Mouse (Mus musculus) embryonic facial prominence, embryonic 12.5 days (tissue): ENCODE measurements at regions not wholly inside any gene's neighbourhood (a gene's known extent, or its start where the extent isn't known, plus 50 kb on each side); places are given as distances from the start of the nearest gene placed in this dataset.
"Not testable (repeated sequence)": the region's sequence is repeated elsewhere in the genome, so short reads cannot be mapped to it uniquely, and the experiment has no call there.

Experiments used
- ATAC-seq: fragments of 200-750 bp; cut with Nextera tagmentation; 2 replicates; pipeline ENCODE4 v1.8.0; 2017; ENCODE audit not compliant: insufficient number of reproducible peaks, insufficient read depth, low FRiP score, low TSS enrichment
- H3K27ac ChIP-seq: fragments of 300-500 bp; sonication (generic); 2 replicates; pipeline ENCODE4 v1.5.1; 2016; ENCODE audit warnings: mild to moderate bottlenecking
- H3K27me3 ChIP-seq: fragments of 300-500 bp; sonication (generic); 2 replicates; pipeline ENCODE4 v1.6.1; 2016; ENCODE audit warnings: mild to moderate bottlenecking, moderate library complexity
- H3K36me3 ChIP-seq: fragments of 300-500 bp; sonication (generic); 2 replicates; pipeline ENCODE4 v1.6.1; 2016; ENCODE audit warnings: mild to moderate bottlenecking
- H3K4me1 ChIP-seq: fragments of 300-500 bp; sonication (generic); 2 replicates; pipeline ENCODE4 v1.6.1; 2016
- H3K4me2 ChIP-seq: fragments of 300-500 bp; sonication (generic); replicated peaks from 2 replicates; pipeline ENCODE4 v1.6.1; 2016; ENCODE audit warnings: mild to moderate bottlenecking, moderate library complexity
- H3K4me3 ChIP-seq: fragments of 300-500 bp; sonication (generic); 2 replicates; pipeline ENCODE4 v1.5.1; 2016; ENCODE audit warnings: mild to moderate bottlenecking
- H3K9ac ChIP-seq: fragments of 300-500 bp; sonication (generic); 2 replicates; pipeline ENCODE4 v1.6.1; 2016; ENCODE audit warnings: mild to moderate bottlenecking, moderate library complexity
- H3K9me3 ChIP-seq: fragments of 300-500 bp; sonication (generic); 2 replicates; pipeline ENCODE4 v1.6.1; 2016; ENCODE audit warnings: mild to moderate bottlenecking, moderate library complexity
- WGBS: fragments of 180-500 bp; shearing (Covaris S2); methylation state at CpG from one replicate; pipeline ENCODE4 v1.1.7; 2016; 5-methylcytosine and 5-hydroxymethylcytosine counted together

DNA sequence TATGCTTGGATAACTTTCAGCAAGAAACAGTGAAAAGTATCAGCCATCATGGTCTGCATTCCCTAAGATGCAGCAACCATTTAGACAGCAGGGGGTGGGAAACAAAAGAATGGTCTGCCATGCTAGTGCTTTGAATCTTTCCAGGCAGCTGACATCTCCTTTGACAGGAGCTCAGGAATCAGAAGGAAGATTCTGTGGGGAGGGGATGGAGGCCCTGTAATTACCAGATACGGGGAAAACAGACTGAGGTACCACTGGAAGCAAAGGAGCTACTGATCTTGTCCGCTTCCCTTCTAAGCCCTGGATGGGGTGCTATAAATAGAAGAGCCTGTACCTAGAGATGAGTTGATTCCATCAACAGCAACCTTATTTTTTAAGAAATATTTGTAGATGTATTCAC lies 233.9 kb downstream of the Phf3 start:
- H3K4me1 ChIP-seq, result no peaks in the 10 kb centered on the region
- H3K27ac ChIP-seq, result no peak overlapping the region
- no peaks in the 10 kb centered on the region for H3K27me3 ChIP-seq
- no peaks in the 10 kb centered on the region for H3K36me3 ChIP-seq
- no peak overlapping the region for H3K9ac ChIP-seq
- H3K9me3 ChIP-seq, result no peaks in the 10 kb centered on the region
- H3K4me2 ChIP-seq, result no peak overlapping the region
- ATAC-seq, result no peak
- no peak overlapping the region for H3K4me3 ChIP-seq
- 33% methylated on average over 2 of the region's 2 CpGs for WGBS

DNA sequence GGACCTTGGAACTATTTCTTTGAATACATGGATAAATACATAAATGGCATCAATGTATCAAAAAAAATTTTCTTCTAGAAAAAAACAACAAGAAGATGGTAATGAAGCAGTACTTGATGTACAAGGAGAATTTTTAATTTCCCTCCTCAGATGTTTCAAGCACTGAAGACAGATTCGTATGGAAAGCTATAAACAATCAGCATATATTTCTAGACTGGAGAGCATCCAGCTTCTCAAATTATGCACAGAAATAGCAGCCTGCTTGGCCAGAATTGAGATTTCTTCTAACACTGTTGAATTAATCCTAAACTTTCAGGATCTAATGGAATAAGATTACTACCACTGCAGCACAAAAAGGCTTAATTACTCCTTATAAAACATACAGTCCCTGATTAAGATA lies 241.0 kb downstream of the Phf3 start:
- H3K27me3 ChIP-seq, result no peaks in the 10 kb centered on the region
- H3K4me1 ChIP-seq, result no peaks in the 10 kb centered on the region
- no peak overlapping the region for H3K27ac ChIP-seq
- H3K4me2 ChIP-seq, result no peak overlapping the region
- no peak overlapping the region for H3K4me3 ChIP-seq
- H3K9ac ChIP-seq, result no peak overlapping the region
- no peaks in the 10 kb centered on the region for H3K36me3 ChIP-seq
- 79% methylated on average over 1 of the region's 1 CpGs for WGBS
- ATAC-seq, result no peak
- no peaks in the 10 kb centered on the region for H3K9me3 ChIP-seq

DNA sequence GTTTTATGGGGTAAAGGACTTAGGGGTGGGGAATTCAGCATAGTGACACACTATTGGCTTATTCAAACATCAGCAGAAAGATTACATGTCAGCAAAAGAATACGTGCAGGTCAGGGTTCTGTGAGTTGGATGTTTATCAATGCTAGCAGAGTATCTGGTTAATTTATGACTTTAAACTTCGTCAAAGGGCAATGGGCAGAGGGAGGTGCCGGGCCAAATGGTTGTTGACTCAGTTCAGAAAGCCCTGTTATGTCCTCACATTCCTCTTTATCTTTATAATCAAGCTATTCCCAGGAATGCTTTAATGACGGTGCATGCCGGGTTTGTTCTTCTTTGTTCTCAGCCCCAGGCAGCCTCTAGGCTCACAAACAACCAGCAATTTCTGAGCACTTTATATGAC lies 245.9 kb downstream of the Phf3 start:
- H3K4me1 ChIP-seq, H3K36me3 ChIP-seq, H3K9ac ChIP-seq, H3K27ac ChIP-seq, H3K4me3 ChIP-seq, H3K4me2 ChIP-seq, H3K27me3 ChIP-seq, ATAC-seq, H3K9me3 ChIP-seq: not testable (repeated sequence)
- 86% methylated on average over 5 of the region's 5 CpGs for WGBS

DNA sequence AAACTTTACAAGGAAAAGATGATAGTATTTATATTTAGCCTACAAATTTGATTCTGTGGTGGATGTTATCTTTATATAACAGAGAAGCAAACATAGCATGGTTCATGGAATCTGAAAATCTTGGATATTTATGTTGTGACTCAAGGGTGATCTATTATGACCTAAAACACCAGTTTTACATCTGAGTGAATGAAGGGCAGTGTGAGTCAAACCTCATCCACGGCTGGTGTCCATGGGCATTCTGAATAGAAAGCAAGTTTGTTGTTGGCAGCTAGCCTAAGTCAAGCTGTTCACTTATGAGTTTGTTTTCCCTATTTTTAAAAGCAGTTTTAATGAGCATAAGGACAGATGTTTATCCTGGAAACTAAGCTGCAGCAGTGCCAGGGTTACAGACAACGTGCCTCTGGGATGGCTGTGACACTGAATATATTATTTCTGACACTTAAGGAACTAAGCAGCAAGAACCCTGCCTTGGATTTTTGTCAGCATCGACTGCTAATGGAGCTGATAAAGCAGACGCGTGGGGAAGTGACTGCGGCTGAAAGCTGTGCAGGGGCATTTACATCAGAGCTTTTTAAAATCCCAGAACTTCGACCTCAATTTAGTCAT lies 278.5 kb downstream of the Phf3 start:
- H3K27ac ChIP-seq, result no peak overlapping the region
- H3K4me3 ChIP-seq, result no peak overlapping the region
- H3K4me2 ChIP-seq, result no peak overlapping the region
- ATAC-seq, result no peak
- H3K4me1 ChIP-seq, result no peaks in the 10 kb centered on the region
- H3K9me3 ChIP-seq, result no peaks in the 10 kb centered on the region
- no peaks in the 10 kb centered on the region for H3K36me3 ChIP-seq
- H3K9ac ChIP-seq, result no peak overlapping the region
- H3K27me3 ChIP-seq, result no peaks in the 10 kb centered on the region
- WGBS, result 70% methylated on average over 7 of the region's 7 CpGs

DNA sequence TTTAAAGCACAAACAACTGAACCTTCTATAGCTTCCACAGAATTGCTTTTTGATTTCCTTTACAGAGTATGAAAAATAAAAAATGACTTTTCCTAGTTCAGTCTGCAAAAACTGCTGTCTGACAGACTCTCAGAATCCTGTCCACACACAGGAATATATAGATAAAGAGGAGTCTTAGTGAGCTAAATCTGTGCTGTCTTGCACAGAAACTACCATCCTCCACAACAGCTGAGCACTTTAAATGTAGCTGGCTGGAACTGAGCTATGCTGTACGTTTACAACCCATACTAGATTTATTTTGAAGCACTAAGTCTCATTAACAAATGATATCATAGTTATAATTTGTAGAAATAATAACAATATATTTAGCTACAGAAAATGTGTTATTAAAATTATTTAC lies 279.7 kb downstream of the Phf3 start:
- no peak for ATAC-seq
- WGBS, result 58% methylated on average over 1 of the region's 1 CpGs
- H3K9me3 ChIP-seq, result no peaks in the 10 kb centered on the region
- no peaks in the 10 kb centered on the region for H3K27me3 ChIP-seq
- no peaks in the 10 kb centered on the region for H3K4me1 ChIP-seq
- no peak overlapping the region for H3K4me3 ChIP-seq
- no peak overlapping the region for H3K9ac ChIP-seq
- H3K4me2 ChIP-seq, result no peak overlapping the region
- H3K27ac ChIP-seq, result no peak overlapping the region
- no peaks in the 10 kb centered on the region for H3K36me3 ChIP-seq

DNA sequence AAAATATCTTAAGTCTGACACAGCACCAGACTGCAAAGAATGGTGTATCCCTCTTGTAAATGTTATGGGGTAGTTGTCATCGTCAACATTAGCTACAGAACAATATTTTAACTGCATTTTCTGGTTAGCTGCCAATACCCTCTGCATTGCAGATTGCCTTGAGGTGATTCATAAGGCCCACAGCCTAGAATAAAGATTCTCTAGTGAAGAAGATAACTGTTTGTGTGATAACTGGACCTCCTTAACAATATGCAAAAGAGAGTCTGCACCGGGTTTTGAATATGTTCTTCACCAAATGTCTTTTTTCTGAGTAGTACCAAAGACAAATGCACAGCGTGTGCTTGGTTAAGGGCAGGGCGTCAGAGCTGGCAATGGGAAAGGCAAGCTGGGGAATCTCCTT lies 283.0 kb downstream of the Phf3 start:
- Histone ChIP-seq H3K27me3 (no peaks in the 10 kb centered on the region), H3K9ac (no peak overlapping the region), H3K4me3 (no peak overlapping the region), H3K9me3 (no peaks in the 10 kb centered on the region), H3K4me2 (no peak overlapping the region), H3K4me1 (no peaks in the 10 kb centered on the region), H3K36me3 (no peaks in the 10 kb centered on the region), H3K27ac (no peak overlapping the region)
- WGBS, result 77% methylated on average over 4 of the region's 4 CpGs
- no peak for ATAC-seq

DNA sequence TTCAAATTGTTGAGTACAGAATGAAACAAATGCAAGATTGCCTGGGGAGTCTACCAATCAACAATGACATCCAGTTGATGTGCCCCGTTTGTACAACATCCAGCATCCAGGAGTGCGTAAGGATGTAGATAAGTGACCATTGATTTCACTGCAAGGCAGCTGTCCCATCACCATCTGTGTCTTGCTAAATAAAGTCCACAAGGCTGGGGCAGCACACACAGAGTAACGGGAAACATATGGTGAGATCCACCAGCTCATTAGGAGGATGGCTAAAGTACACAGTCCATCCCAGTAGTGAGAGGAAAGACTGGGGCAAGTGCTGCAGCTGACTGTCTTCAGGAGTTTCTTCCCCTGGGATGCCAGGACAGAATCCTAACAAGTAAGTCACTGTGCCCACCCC lies 284.8 kb downstream of the Phf3 start:
- H3K36me3 ChIP-seq, result no peaks in the 10 kb centered on the region
- H3K9ac ChIP-seq, result no peak overlapping the region
- 27% methylated on average over 3 of the region's 3 CpGs for WGBS
- no peak overlapping the region for H3K27ac ChIP-seq
- H3K4me2 ChIP-seq, result no peak overlapping the region
- no peaks in the 10 kb centered on the region for H3K4me1 ChIP-seq
- no peak for ATAC-seq
- no peak overlapping the region for H3K4me3 ChIP-seq
- no peaks in the 10 kb centered on the region for H3K9me3 ChIP-seq
- H3K27me3 ChIP-seq, result no peaks in the 10 kb centered on the region

DNA sequence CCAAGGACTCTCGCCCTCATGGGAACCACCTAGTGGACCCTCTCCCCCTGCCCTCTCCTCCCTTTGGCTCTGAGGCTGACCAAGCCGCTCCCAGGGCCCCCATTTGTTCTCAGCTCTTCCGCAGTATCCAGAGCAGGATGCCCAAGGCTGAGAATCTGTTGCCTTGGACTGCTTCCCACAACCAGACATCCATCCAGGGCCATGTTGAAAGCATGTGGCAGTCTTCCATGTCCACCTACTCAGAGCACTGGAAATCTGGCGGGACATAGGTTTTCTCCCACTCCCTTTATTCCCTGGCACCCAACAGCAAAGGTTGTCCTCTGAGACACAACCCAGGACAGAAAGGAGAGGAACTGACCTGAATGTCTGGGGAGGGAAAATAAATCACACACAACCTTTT lies 285.4 kb downstream of the Phf3 start:
- Histone ChIP-seq H3K4me2 (no peak overlapping the region), H3K4me1 (no peaks in the 10 kb centered on the region), H3K27me3 (no peaks in the 10 kb centered on the region), H3K9me3 (no peaks in the 10 kb centered on the region), H3K4me3 (no peak overlapping the region), H3K27ac (no peak overlapping the region), H3K9ac (no peak overlapping the region), H3K36me3 (no peaks in the 10 kb centered on the region)
- WGBS, result 88% methylated on average over 4 of the region's 4 CpGs
- ATAC-seq, result no peak

DNA sequence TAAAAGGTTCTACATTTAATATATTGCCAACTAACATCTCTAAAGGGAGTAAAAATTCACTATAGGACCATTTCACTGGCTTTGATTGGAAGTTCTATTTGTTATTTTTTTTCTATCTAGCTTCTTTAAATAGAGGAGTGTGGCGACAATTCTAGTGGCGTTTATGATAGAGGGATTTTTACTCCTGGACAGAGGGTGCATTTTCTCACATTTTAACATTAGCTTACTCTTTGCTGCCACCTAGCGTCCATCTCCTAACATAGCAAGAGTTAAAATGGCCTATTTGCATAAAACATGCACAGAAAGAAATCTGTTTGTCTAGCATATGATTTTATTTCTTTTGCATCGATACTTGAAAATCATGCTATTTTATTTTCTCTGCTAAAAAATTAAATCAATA lies 288.9 kb downstream of the Phf3 start:
- 3% methylated on average over 4 of the region's 4 CpGs for WGBS
- no peaks in the 10 kb centered on the region for H3K27me3 ChIP-seq
- no peak for ATAC-seq

DNA sequence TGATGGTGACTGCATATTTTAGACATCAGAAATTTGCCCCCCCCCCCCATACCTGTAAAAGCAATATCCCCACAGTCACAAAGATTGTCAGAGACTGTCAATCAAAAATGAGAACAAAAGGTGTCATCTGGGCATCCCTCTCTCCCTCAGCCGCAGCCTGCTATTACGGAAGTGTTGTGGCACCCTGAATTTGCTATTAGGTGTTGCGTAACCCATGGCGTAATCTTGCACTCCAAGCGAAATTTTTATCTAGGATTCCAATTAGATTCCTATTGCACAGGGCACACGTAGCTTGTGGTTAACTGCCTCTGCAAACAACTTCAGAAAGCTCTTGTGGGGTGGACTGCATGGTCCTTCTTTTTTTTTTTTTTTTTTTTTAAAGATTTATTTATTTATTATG lies 289.9 kb downstream of the Phf3 start:
- H3K36me3 ChIP-seq, result no peaks in the 10 kb centered on the region
- 79% methylated on average over 6 of the region's 6 CpGs for WGBS
- H3K4me3 ChIP-seq, result no peak overlapping the region
- no peak overlapping the region for H3K4me2 ChIP-seq
- H3K9me3 ChIP-seq, result no peaks in the 10 kb centered on the region
- no peak for ATAC-seq
- no peak overlapping the region for H3K27ac ChIP-seq
- no peaks in the 10 kb centered on the region for H3K27me3 ChIP-seq
- H3K9ac ChIP-seq, result no peak overlapping the region
- H3K4me1 ChIP-seq, result no peaks in the 10 kb centered on the region

More for the DNA sequence above, 288.9 kb downstream of the Phf3 start:
- no peak overlapping the region for H3K4me3 ChIP-seq
- no peaks in the 10 kb centered on the region for H3K36me3 ChIP-seq
- H3K27ac ChIP-seq, result no peak overlapping the region
- H3K4me1 ChIP-seq, result no peaks in the 10 kb centered on the region
- no peak overlapping the region for H3K4me2 ChIP-seq
- no peak overlapping the region for H3K9ac ChIP-seq
- H3K9me3 ChIP-seq, result no peaks in the 10 kb centered on the region

DNA sequence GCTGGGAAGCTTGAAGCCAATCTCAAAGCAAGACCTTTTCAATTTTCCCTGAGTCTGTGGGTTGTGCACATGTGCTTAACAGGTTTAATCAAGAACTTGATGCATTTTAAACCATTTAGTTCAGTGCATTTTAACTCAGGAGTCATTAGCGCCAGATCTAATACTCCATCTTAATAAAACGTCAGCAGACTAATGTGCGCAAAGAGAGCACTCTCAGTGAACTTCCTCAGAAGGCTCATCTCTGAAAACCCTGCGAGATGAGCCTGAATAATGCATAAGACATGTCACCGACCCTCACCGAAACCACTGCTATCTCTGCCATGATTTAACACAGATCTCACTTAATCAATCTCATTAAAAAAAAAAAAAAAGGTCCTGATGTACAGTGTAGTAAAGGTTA lies 309.0 kb downstream of the Phf3 start:
- Histone ChIP-seq H3K4me3 (no peak overlapping the region), H3K4me1 (no peaks in the 10 kb centered on the region), H3K9me3 (no peaks in the 10 kb centered on the region), H3K9ac (no peak overlapping the region), H3K36me3 (no peaks in the 10 kb centered on the region), H3K27me3 (no peaks in the 10 kb centered on the region), H3K27ac (no peak overlapping the region), H3K4me2 (no peak overlapping the region)
- ATAC-seq, result no peak
- WGBS, result 90% methylated on average over 6 of the region's 6 CpGs

DNA sequence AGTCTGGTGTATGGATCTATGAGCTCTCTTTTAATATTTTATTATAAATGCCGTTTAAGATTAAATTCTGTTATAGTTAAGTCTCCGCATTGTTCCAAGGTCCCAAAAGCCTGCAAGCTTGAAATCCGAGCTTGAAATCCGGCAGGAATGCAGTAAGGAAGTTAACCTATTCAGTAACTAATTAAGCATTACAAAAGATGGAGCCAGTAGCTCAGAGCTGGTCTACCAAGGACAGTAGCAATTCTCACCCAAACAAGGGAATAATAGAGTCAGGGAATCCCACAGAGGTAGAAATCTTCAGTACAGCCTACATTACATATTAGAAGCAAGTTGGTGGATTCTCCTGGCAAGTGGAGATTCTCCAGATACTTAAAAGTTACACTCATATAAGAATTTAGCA lies 325.0 kb downstream of the Phf3 start:
- not testable (repeated sequence) for H3K9me3 ChIP-seq, H3K27me3 ChIP-seq, H3K27ac ChIP-seq, H3K4me3 ChIP-seq, H3K4me1 ChIP-seq, H3K9ac ChIP-seq, H3K4me2 ChIP-seq, ATAC-seq, H3K36me3 ChIP-seq
- 26% methylated on average over 4 of the region's 4 CpGs for WGBS
